Mouse (Mus musculus): ENCODE results near the gene Efcab9. TPM values are rescaled to one million over a fixed set of nuclear protein-coding genes. Genes with fewer than 3 reads are reported as not detected.

Gene Efcab9
- polyA plus RNA-seq, 1 experiment from 2014 or later, result 0.87 TPM

GRCm38 (mm10) chr11:32568060-32568459 lies 36.2 kb upstream of the Efcab9 start:
- ATAC-seq (ENCODE audit: insufficient read depth, low FRiP score), result no peak
- Histone ChIP-seq H3K9ac (ENCODE audit: low read length) (no peak overlapping the region), H3K9me3 (replicated peaks; ENCODE audit: control insufficient read depth, low read length) (no peaks in the 10 kb centered on the region), H3K36me3 (ENCODE audit: control insufficient read depth, insufficient read depth, low read length) (no peaks in the 10 kb centered on the region), H3K27ac (ENCODE audit: low read length) (no peak overlapping the region), H3K27me3 (ENCODE audit: control insufficient read depth, insufficient read depth, low read length) (no peaks in the 10 kb centered on the region), H3K4me1 (ENCODE audit: control insufficient read depth, insufficient read depth, low read length) (peaks cover 15% of the 10 kb centered on the region), H3K4me2 (ENCODE audit: low read depth, low read length) (no peak overlapping the region), H3K4me3 (replicated peaks; ENCODE audit: low read length) (no peak overlapping the region)
- 83% methylated on average over 7 of the region's 7 CpGs for WGBS

GRCm38 (mm10) chr11:32567000-32567855 lies 35.3 kb upstream of the Efcab9 start:
- no peaks in the 10 kb centered on the region for H3K36me3 ChIP-seq (ENCODE audit: control insufficient read depth, insufficient read depth, low read length)
- no peak overlapping the region for H3K27ac ChIP-seq (ENCODE audit: low read length)
- no peak overlapping the region for H3K4me2 ChIP-seq (ENCODE audit: low read depth, low read length)
- peaks cover 15% of the 10 kb centered on the region for H3K4me1 ChIP-seq (ENCODE audit: control insufficient read depth, insufficient read depth, low read length)
- H3K9ac ChIP-seq (ENCODE audit: low read length), result 0 out of 2 replicates have a peak overlapping the region, but pooled peaks have one; percentile 2
- ATAC-seq (ENCODE audit: insufficient read depth, low FRiP score), result no peak
- WGBS, result 69% methylated on average over 10 of the region's 10 CpGs
- no peaks in the 10 kb centered on the region for H3K9me3 ChIP-seq (replicated peaks; ENCODE audit: control insufficient read depth, low read length)
- no peak overlapping the region for H3K4me3 ChIP-seq (replicated peaks; ENCODE audit: low read length)
- H3K27me3 ChIP-seq (ENCODE audit: control insufficient read depth, insufficient read depth, low read length), result no peaks in the 10 kb centered on the region

GRCm38 (mm10) chr11:32566184-32566583 lies 34.3 kb upstream of the Efcab9 start:
- Histone ChIP-seq H3K27me3 (ENCODE audit: control insufficient read depth, insufficient read depth, low read length) (no peaks in the 10 kb centered on the region), H3K4me2 (ENCODE audit: low read depth, low read length) (no peak overlapping the region), H3K9me3 (replicated peaks; ENCODE audit: control insufficient read depth, low read length) (no peaks in the 10 kb centered on the region), H3K27ac (ENCODE audit: low read length) (no peak overlapping the region), H3K4me1 (ENCODE audit: control insufficient read depth, insufficient read depth, low read length) (peaks cover 15% of the 10 kb centered on the region), H3K9ac (ENCODE audit: low read length) (no peak overlapping the region), H3K36me3 (ENCODE audit: control insufficient read depth, insufficient read depth, low read length) (no peaks in the 10 kb centered on the region), H3K4me3 (replicated peaks; ENCODE audit: low read length) (no peak overlapping the region)
- 86% methylated on average over 6 of the region's 6 CpGs for WGBS
- ATAC-seq (ENCODE audit: insufficient read depth, low FRiP score), result no peak

- H3K27ac ChIP-seq (ENCODE audit: low read length), result peak overlapping the region; percentile 66; the same call in 1 of the 2 replicates
- H3K9ac ChIP-seq (ENCODE audit: low read length), result no peak overlapping the region
- 47% methylated on average over 8 of the region's 8 CpGs for WGBS
- H3K4me3 ChIP-seq (replicated peaks; ENCODE audit: low read length), result no peak overlapping the region
- H3K4me1 ChIP-seq (ENCODE audit: control insufficient read depth, insufficient read depth, low read length), result peaks cover 15% of the 10 kb centered on the region
- no peaks in the 10 kb centered on the region for H3K36me3 ChIP-seq (ENCODE audit: control insufficient read depth, insufficient read depth, low read length)
- ATAC-seq (ENCODE audit: insufficient read depth, low FRiP score), result peak; percentile 72; the same call in 1 of the 2 replicates
- no peaks in the 10 kb centered on the region for H3K27me3 ChIP-seq (ENCODE audit: control insufficient read depth, insufficient read depth, low read length)
- no peak overlapping the region for H3K4me2 ChIP-seq (ENCODE audit: low read depth, low read length)
- no peaks in the 10 kb centered on the region for H3K9me3 ChIP-seq (replicated peaks; ENCODE audit: control insufficient read depth, low read length)
Observed at GRCm38 (mm10) chr11:32565088-32565487, 33.2 kb upstream of the Efcab9 start.

GRCm38 (mm10) chr11:32564629-32565028 lies 32.7 kb upstream of the Efcab9 start:
- 52% methylated on average over 4 of the region's 4 CpGs for WGBS
- Histone ChIP-seq H3K9ac (ENCODE audit: low read length) (no peak overlapping the region), H3K4me2 (ENCODE audit: low read depth, low read length) (no peak overlapping the region), H3K4me3 (replicated peaks; ENCODE audit: low read length) (no peak overlapping the region), H3K4me1 (ENCODE audit: control insufficient read depth, insufficient read depth, low read length) (peaks cover 15% of the 10 kb centered on the region), H3K27me3 (ENCODE audit: control insufficient read depth, insufficient read depth, low read length) (no peaks in the 10 kb centered on the region), H3K36me3 (ENCODE audit: control insufficient read depth, insufficient read depth, low read length) (no peaks in the 10 kb centered on the region), H3K9me3 (replicated peaks; ENCODE audit: control insufficient read depth, low read length) (no peaks in the 10 kb centered on the region), H3K27ac (ENCODE audit: low read length) (peak overlapping the region; percentile 66; the same call in 1 of the 2 replicates)
- ATAC-seq (ENCODE audit: insufficient read depth, low FRiP score), result no peak

- 50% methylated on average over 3 of the region's 3 CpGs for WGBS
- H3K27me3 ChIP-seq (ENCODE audit: control insufficient read depth, insufficient read depth, low read length), result no peaks in the 10 kb centered on the region
- peaks cover 15% of the 10 kb centered on the region for H3K4me1 ChIP-seq (ENCODE audit: control insufficient read depth, insufficient read depth, low read length)
- H3K27ac ChIP-seq (ENCODE audit: low read length), result no peak overlapping the region
- no peaks in the 10 kb centered on the region for H3K9me3 ChIP-seq (replicated peaks; ENCODE audit: control insufficient read depth, low read length)
- H3K4me3 ChIP-seq (replicated peaks; ENCODE audit: low read length), result no peak overlapping the region
- no peak overlapping the region for H3K9ac ChIP-seq (ENCODE audit: low read length)
- no peak overlapping the region for H3K4me2 ChIP-seq (ENCODE audit: low read depth, low read length)
- ATAC-seq (ENCODE audit: insufficient read depth, low FRiP score), result no peak
- no peaks in the 10 kb centered on the region for H3K36me3 ChIP-seq (ENCODE audit: control insufficient read depth, insufficient read depth, low read length)
Observed at GRCm38 (mm10) chr11:32563660-32564059, 31.8 kb upstream of the Efcab9 start.

- Histone ChIP-seq H3K4me1 (ENCODE audit: control insufficient read depth, insufficient read depth, low read length) (peaks cover 9% of the 10 kb centered on the region), H3K9ac (ENCODE audit: low read length) (no peak overlapping the region), H3K4me3 (replicated peaks; ENCODE audit: low read length) (no peak overlapping the region), H3K27me3 (ENCODE audit: control insufficient read depth, insufficient read depth, low read length) (no peaks in the 10 kb centered on the region), H3K27ac (ENCODE audit: low read length) (no peak overlapping the region), H3K36me3 (ENCODE audit: control insufficient read depth, insufficient read depth, low read length) (no peaks in the 10 kb centered on the region), H3K9me3 (replicated peaks; ENCODE audit: control insufficient read depth, low read length) (no peaks in the 10 kb centered on the region), H3K4me2 (ENCODE audit: low read depth, low read length) (no peak overlapping the region)
- 65% methylated on average over 5 of the region's 5 CpGs for WGBS
- no peak for ATAC-seq (ENCODE audit: insufficient read depth, low FRiP score)
Observed at GRCm38 (mm10) chr11:32562706-32563105, 30.8 kb upstream of the Efcab9 start.

GRCm38 (mm10) chr11:32561465-32562355 lies 29.8 kb upstream of the Efcab9 start:
- no peaks in the 10 kb centered on the region for H3K36me3 ChIP-seq (ENCODE audit: control insufficient read depth, insufficient read depth, low read length)
- no peak overlapping the region for H3K4me2 ChIP-seq (ENCODE audit: low read depth, low read length)
- no peak for ATAC-seq (ENCODE audit: insufficient read depth, low FRiP score)
- H3K9me3 ChIP-seq (replicated peaks; ENCODE audit: control insufficient read depth, low read length), result no peaks in the 10 kb centered on the region
- H3K4me3 ChIP-seq (replicated peaks; ENCODE audit: low read length), result no peak overlapping the region
- no peaks in the 10 kb centered on the region for H3K27me3 ChIP-seq (ENCODE audit: control insufficient read depth, insufficient read depth, low read length)
- no peak overlapping the region for H3K27ac ChIP-seq (ENCODE audit: low read length)
- peaks cover 5% of the 10 kb centered on the region; the same call in 1 of the 2 replicates for H3K4me1 ChIP-seq (ENCODE audit: control insufficient read depth, insufficient read depth, low read length)
- no peak overlapping the region for H3K9ac ChIP-seq (ENCODE audit: low read length)
- WGBS, result 80% methylated on average over 10 of the region's 10 CpGs

Data from stomach, embryonic 16.5 days (tissue).